Mouse (Mus musculus): ENCODE results near the gene Prss58. TPM values are rescaled to one million over a fixed set of nuclear protein-coding genes. Genes with fewer than 3 reads are reported as not detected.
A peak's percentile ranks its signal among the peaks of the same experiment; 100 is the strongest.

Prss58 gene
- polyA plus RNA-seq, 1 experiment from 2014 or later, result not detected

GRCm38 (mm10) chr6:40887394-40887793, 12.8 kb downstream of the Prss58 start, which contains the start of gene Moxd2:
Moxd2 (minus strand) TSS chr6:40887494.
- no peak within 1 kb of the TSS for H3K27ac ChIP-seq
- H3K9ac ChIP-seq (ENCODE audit: low read depth, low read length), result no peak within 1 kb of the TSS
- no peak for DNase-seq (ENCODE audit: low spot score)
- WGBS, result 88% methylated on average over 3 of the region's 3 CpGs
- H3K4me2 ChIP-seq (ENCODE audit: low read length), result no peak within 1 kb of the TSS
- TF ChIP-seq CTCF (IDR thresholded peaks at IDR 0.05; ENCODE audit: low read depth), result no peak
- no peaks in the 10 kb centered on the region for H3K36me3 ChIP-seq (ENCODE audit: insufficient read depth, low read length)
- H3K4me3 ChIP-seq (replicated peaks; ENCODE audit: low read depth, low read length), result no peak within 1 kb of the TSS
- no peaks in the 10 kb centered on the region for H3K4me1 ChIP-seq (replicated peaks; ENCODE audit: insufficient read depth, low read length)
- ATAC-seq (replicated peaks; ENCODE audit: low FRiP score, low read depth), result no peak
- H3K9me3 ChIP-seq (replicated peaks; ENCODE audit: low read length), result no peaks in the 10 kb centered on the region
- H3K27me3 ChIP-seq (ENCODE audit: insufficient read depth, low read length), result no peaks in the 10 kb centered on the region

DNA sequence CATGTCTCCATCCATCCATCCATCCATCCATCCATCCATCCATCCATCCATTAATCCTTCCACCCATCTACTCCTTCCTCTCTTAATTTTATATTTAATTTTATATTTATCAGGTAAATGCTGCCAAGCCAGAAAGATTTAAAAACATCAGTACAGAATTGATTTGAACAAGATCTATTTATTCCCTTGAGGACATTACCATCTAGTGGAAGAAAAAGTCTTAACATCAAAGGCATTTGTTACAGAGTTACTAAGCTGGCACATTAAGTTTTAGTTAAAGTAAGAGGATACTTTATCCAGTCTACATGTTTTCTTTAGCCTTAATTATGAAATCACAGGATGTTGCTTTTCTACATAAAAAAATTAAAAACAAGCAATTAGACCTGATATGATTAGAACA, 54.9 kb downstream of the Prss58 start:
- H3K4me1 ChIP-seq (replicated peaks; ENCODE audit: insufficient read depth, low read length), result no peaks in the 10 kb centered on the region
- H3K4me3 ChIP-seq (replicated peaks; ENCODE audit: low read depth, low read length), result no peak overlapping the region
- H3K27me3 ChIP-seq (ENCODE audit: insufficient read depth, low read length), result no peaks in the 10 kb centered on the region
- H3K9ac ChIP-seq (ENCODE audit: low read depth, low read length), result no peak overlapping the region
- H3K36me3 ChIP-seq (ENCODE audit: insufficient read depth, low read length), result no peaks in the 10 kb centered on the region
- peak; percentile 35; the same call in 1 of the 2 replicates for TF ChIP-seq CTCF (IDR thresholded peaks at IDR 0.05; ENCODE audit: low read depth)
- DNase-seq (ENCODE audit: low spot score) (peak; percentile 3), ATAC-seq (replicated peaks; ENCODE audit: low FRiP score, low read depth) (no peak)
- no peak overlapping the region for H3K4me2 ChIP-seq (ENCODE audit: low read length)
- H3K9me3 ChIP-seq (replicated peaks; ENCODE audit: low read length), result no peaks in the 10 kb centered on the region
- no peak overlapping the region for H3K27ac ChIP-seq

Other genes with a start within 250 kb of the Prss58 start
- gene Moxd2, start 12.9 kb downstream of the Prss58 start, polyA plus RNA-seq (2015; fragmentation: Nextera tagmentation; extraction: Ambion mirVana), result not detected in 2 replicates
- not detected in 2 replicates for gene 1700074P13Rik, start 40.2 kb upstream of the Prss58 start, polyA plus RNA-seq (2015; fragmentation: Nextera tagmentation; extraction: Ambion mirVana)
- not detected in 2 replicates for gene Gm4744, start 51.5 kb upstream of the Prss58 start, polyA plus RNA-seq (2015; fragmentation: Nextera tagmentation; extraction: Ambion mirVana)
- not detected in 2 replicates for gene 1810009J06Rik, start 64.4 kb upstream of the Prss58 start, polyA plus RNA-seq (2015; fragmentation: Nextera tagmentation; extraction: Ambion mirVana)
- gene Gm2663, start 99.1 kb upstream of the Prss58 start, polyA plus RNA-seq (2015; fragmentation: Nextera tagmentation; extraction: Ambion mirVana), result 0.13 TPM in 1 of 2 replicates, not detected in the other
- gene 2210010C04Rik, start 135.1 kb upstream of the Prss58 start, polyA plus RNA-seq (2015; fragmentation: Nextera tagmentation; extraction: Ambion mirVana), result not detected in 2 replicates

All from kidney, postnatal 0 days (tissue).